Mouse (Mus musculus) stomach, postnatal 0 days (tissue): ENCODE measurements around the gene 9430097D07Rik.

Experiments
- CTCF ChIP-seq: IDR thresholded peaks from 2 replicates; pipeline ENCODE4 v1.5.1; 2016; ENCODE audit warnings: antibody characterized with exemption, low read depth, mild to moderate bottlenecking, moderate library complexity
- EP300 ChIP-seq: optimal IDR thresholded peaks from 2 replicates; pipeline ENCODE3; 2016; ENCODE audit warnings: antibody characterized with exemption

DNA sequence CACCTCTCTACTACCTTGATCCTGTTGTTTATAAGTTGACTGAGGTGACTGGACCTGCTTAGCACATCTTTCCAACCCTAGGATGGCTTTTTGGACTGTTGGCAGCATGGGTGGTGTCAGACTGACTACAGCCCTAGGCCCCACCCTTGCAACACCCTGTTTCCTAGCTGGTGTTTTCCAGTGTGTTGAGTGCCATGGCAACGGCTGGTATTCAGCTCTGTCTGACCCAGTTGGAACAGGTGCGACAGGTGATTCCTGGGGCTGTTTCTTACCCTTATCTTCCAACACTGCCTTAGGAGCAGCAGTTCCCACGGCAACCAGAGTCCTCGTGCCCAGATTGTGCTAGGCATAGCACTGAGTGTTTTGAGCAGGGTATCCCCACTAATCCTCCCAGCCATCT is 37.0 kb downstream of the 9430097D07Rik start:
- TF ChIP-seq CTCF (no peak), EP300 (no peak)
